Mouse (Mus musculus): ENCODE measurements around the gene Cap2.

Cap2 gene

DNA sequence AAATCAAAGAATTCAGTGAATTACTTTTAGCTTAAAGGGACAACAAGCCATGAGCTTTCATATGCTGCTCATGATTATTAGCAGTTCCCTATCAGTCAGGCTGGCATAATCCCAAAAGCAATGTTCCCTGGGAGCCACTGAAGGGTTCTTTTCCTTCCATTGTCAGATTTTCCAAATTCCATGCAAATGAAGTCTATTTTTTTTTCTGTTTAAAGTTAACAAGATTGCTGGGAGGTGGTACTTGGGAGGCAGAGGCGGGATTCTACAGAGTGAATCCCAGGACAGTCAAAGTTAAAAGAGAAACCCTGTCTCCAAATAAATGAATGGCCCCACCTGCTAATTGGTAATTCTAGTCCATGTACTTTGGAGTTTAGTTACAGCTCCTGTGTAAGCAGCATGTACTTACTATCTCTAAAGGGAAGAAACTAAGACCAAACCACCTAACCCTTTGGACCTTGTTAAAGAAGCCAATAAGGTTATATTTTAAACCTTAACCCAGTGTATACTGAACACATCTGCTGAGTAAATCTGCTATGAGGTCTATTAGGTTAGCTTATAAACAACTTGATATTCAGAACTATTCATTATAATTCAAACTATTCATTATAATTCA, 193.8 kb downstream of the Cap2 start:
- DNase-seq (ENCODE audit: low spot score), result peak; percentile 31

DNA sequence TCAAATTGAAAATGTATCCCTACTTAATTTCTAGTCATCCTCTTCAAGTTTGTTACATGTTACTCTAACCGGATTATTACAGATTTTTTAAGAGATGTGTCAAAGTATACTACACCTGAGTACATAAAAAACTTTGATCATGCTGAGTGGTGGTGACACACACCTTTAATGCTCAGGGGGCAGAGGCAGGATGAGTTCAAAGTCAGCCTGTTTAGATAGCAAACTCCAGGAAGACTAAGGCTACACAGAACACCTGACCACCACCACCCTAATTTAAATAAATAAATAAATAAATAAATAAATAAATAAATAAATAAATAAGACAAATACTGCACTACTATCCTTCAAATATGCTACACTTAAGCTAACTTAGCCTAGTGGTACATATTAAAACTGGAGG, 194.3 kb downstream of the Cap2 start:
- no peak for DNase-seq (ENCODE audit: low spot score)

GRCm38 (mm10) chr13:46696788-46697187, 195.1 kb downstream of the Cap2 start:
- DNase-seq (ENCODE audit: low spot score), result peak; percentile 67

GRCm38 (mm10) chr13:46699372-46699771, 197.7 kb downstream of the Cap2 start:
- DNase-seq (ENCODE audit: low spot score), result no peak
